Mouse (Mus musculus) olfactory bulb, adult 2 months (tissue): Measurements from ENCODE around the gene Atp5b. TPM values are rescaled to one million over a fixed set of nuclear protein-coding genes. Genes with fewer than 3 reads are reported as not detected.
"Not testable (repeated sequence)": the region's sequence is repeated elsewhere in the genome, so short reads cannot be mapped to it uniquely, and the experiment has no call there.

Experiments used
- H3K27ac ChIP-seq: fragments of 200-500 bp; 2 replicates; pipeline ENCODE4 v1.5.1; 2012; ENCODE audit warnings: low read depth, low read length; ENCODE audit not compliant: insufficient read depth
- H3K4me1 ChIP-seq: fragments of 200-500 bp; 2 replicates; pipeline ENCODE4 v1.6.1; 2012; ENCODE audit warnings: low read length; ENCODE audit not compliant: control insufficient read depth, insufficient read depth
- H3K4me3 ChIP-seq: fragments of 200-500 bp; 2 replicates; pipeline ENCODE4 v1.5.1; 2012; ENCODE audit warnings: mild to moderate bottlenecking, low read depth, low read length, moderate library complexity; ENCODE audit not compliant: insufficient read depth
- CTCF ChIP-seq: fragments of 200-500 bp; IDR thresholded peaks from 2 replicates; pipeline ENCODE4 v1.5.1; 2012; ENCODE audit warnings: low read depth, mild to moderate bottlenecking, low read length, moderate library complexity; ENCODE audit not compliant: insufficient read depth
- POLR2A ChIP-seq: fragments of 200-500 bp; IDR thresholded peaks from 2 replicates; pipeline ENCODE4 v1.6.1; 2012; ENCODE audit warnings: mild to moderate bottlenecking, low read depth, low read length, moderate library complexity; ENCODE audit not compliant: insufficient read depth
- WGBS: fragments of 180-500 bp; shearing (Covaris S2); methylation state at CpG from one replicate; pipeline ENCODE4 v1.1.7; 2018; 5-methylcytosine and 5-hydroxymethylcytosine counted together
- polyA plus RNA-seq: library from polyadenylated mRNA; stranded (reverse); fragments of >200 nt; gene quantifications from 2 replicates; pipeline ENCODE4 v1.2.4, GENCODE M21; 2012; ENCODE audit warnings: low replicate concordance; ENCODE audit not compliant: missing spikeins, insufficient read depth, insufficient read length

Gene Atp5b
- polyA plus RNA-seq, 1 experiment = 1,263 TPM

DNA sequence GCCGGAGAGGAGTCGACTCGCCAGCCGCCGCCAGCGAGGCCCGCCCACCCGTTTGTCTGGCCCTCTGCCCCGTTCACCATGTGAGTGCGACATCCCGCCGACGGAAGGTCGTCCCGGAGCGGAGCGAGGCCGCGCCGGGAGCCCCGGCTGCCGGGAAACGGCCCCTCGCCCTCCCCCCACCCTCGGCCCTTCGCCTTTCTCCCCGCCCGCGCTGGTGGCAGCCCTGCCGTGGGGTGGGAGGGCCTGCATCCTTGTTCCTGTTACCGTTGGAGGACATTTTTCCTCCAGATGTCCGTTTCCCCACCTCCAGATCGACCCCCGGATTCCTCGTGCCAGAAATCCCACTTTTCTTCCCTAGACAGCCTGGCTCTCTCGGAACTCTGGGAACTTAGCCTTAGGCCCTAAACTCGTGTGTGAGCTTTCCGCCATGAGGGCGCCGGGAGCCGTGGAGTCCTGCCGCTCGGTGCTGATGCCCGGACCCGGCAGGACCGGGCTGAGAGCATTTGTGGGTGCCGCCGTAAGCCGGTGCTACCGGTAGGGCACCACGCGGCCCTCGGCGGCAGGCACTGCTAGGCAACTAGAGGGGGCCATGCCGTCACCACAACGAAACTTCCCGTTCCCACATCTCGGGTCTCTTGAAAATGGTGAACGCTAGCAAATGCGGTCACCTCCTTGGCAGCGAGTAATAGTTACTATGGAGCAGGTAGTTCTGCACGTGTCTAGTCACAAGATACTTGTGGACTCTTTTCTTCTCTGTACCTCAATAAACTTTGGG, 23.7 kb upstream of the Atp5b start:
- WGBS = under 1% methylated on average over 62 of the region's 62 CpGs
- Histone ChIP-seq H3K27ac (peak overlapping the region; percentile 61), H3K4me1 (peaks cover 5% of the 10 kb centered on the region; the same call in 1 of the 2 replicates), H3K4me3 (peak overlapping the region; percentile 65)
- TF ChIP-seq CTCF (no peak), POLR2A (no peak)

DNA sequence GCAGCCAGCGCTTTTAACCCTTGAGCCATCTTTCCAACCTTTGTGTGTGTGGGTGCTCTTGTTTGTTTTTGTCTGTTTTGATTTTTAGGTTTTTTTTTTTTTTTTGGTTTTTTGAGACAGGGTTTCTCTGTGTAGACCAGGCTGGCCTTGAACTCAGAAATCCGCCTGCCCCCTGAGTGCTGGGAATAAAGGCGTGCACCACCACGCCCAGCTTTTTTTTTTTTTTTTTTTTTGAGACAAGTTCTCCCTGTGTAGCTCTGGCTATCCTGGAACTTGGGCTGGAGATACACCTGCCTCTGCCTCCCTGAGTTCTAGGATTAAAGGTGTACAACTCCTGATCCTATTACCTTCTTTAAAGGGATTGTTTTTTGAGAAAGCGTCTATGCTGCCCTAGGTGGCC, 22.0 kb upstream of the Atp5b start:
- H3K27ac ChIP-seq = no peak overlapping the region
- TF ChIP-seq POLR2A (no peak), CTCF (no peak)
- WGBS = 87% methylated on average over 5 of the region's 5 CpGs
- H3K4me3 ChIP-seq = no peak overlapping the region
- peaks cover 5% of the 10 kb centered on the region; the same call in 1 of the 2 replicates for H3K4me1 ChIP-seq

DNA sequence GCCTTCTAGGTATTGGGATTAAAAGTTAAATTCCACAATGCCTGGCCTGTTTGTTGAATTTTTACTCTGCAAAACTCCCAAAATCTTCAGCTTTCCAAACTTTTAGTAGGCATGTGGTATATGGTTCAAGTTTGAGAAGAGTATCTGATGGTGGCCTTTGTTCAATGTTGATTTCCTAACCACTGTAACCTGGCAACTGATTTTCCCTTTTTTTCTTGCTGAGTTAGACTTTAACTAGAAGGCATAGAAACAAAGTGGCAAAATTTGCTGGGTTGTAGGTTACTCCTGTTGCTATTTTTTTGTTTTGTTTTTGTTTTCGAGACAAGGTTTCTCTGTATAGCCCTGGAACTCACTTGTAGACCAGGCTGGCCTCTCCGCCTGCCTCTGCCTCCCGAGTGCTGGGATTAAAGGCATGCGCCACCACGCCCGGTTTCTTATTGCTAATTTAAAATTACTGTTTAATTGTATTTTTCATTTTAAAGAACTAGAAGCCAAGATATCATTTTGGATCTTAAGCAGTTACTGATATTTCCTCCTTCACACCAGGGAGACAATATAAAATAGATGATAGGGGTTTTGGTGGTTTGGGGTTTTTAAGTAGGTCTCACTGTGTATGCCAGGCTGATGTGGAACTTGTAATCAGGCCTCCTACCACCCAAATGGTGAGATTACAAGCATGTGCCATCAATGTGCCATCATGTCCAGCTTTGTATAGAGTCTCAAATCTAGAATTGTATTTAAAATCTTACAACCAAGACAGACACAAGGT, 20.7 kb upstream of the Atp5b start:
- 93% methylated on average over 6 of the region's 6 CpGs for WGBS
- Histone ChIP-seq H3K4me1 (peaks cover 5% of the 10 kb centered on the region; the same call in 1 of the 2 replicates), H3K27ac (no peak overlapping the region), H3K4me3 (no peak overlapping the region)
- no peak for TF ChIP-seq CTCF
- no peak for TF ChIP-seq POLR2A

DNA sequence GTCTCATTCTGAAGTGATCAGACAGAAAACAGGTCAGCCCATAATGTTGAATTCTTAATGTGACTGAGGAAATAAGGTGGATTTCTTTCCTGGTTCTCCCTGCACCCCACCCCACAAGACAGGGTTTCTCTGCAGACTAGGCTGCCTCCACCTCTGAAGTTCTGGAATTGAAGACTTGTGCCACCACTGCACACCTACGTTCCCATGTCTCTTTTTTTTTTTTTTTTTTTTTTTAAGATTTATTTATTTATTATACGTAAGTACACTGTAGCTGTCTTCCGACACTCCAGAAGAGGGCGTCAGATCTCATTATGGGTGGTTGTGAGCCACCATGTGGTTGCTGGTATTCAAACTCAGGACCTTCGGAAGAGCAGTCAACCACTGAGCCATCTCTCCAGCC, 17.0 kb upstream of the Atp5b start:
- Histone ChIP-seq H3K27ac (no peak overlapping the region), H3K4me3 (no peak overlapping the region), H3K4me1 (peaks cover 1% of the 10 kb centered on the region; the same call in 1 of the 2 replicates)
- TF ChIP-seq CTCF (no peak), POLR2A (no peak)
- WGBS = 63% methylated on average over 5 of the region's 5 CpGs

DNA sequence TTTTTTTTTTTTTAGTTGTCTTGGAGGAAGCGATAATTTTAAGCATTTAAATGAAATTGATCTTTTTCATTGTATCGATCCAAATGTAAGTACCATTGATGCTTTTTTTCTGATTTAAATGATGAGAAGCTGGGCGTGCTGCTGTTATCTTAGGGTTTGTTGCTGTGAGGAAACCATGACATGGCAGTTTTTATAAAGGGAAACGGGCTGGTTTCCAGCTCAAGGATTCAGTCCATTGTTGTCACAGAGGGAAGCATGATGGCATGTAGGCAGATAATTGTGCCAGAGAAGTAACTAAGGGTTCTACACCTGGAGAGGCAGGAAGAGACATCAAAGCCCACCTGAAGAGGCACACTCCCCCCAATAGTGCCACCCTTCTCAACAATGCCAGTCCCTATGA, 13.9 kb upstream of the Atp5b start:
- Histone ChIP-seq H3K4me1 (no peaks in the 10 kb centered on the region), H3K27ac (no peak overlapping the region), H3K4me3 (no peak overlapping the region)
- TF ChIP-seq POLR2A (no peak), CTCF (no peak)
- 83% methylated on average over 4 of the region's 4 CpGs for WGBS

DNA sequence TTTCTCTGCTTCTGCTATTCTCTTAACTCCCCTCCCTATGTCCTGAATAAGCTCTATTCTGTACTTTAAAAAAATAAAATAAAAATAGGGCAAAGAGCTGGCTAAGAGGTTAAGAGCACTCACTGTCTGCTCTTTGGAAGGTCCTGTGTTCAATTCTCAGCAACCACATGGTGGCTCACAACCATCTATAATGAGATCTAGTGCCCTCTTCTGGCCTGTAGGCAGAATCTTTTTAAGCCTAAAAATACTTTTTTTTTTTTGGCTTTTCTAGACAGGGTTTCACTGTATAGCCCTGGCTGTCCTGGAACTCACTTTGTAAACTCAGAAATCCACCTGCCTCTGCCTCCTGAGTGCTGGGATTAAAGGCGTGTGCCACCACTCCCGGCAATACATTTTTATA, 12.6 kb upstream of the Atp5b start:
- H3K27ac ChIP-seq, H3K4me3 ChIP-seq, H3K4me1 ChIP-seq: not testable (repeated sequence)
- WGBS = 96% methylated on average over 2 of the region's 2 CpGs

DNA sequence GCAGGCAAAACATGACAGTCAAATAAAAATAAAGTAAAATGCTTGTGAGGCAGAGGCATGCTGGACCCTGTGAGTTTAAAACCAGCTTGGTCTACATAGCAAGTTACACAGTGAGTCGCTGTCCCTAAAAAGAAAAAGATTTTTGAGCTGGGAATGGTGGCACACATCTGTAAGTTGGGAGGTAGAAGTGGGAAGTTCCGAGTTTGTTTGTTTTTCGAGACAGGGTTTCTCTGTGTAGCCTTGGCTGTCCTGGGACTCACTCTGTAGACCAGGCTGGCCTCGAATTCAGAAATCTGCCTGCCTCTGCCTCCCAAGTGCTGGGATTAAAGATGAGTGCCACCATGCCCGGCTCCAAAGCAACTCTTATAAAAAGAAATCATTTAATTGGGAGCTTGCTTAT, 4.8 kb upstream of the Atp5b start:
- not testable (repeated sequence) for H3K27ac ChIP-seq, H3K4me1 ChIP-seq, H3K4me3 ChIP-seq
- 91% methylated on average over 5 of the region's 5 CpGs for WGBS

DNA sequence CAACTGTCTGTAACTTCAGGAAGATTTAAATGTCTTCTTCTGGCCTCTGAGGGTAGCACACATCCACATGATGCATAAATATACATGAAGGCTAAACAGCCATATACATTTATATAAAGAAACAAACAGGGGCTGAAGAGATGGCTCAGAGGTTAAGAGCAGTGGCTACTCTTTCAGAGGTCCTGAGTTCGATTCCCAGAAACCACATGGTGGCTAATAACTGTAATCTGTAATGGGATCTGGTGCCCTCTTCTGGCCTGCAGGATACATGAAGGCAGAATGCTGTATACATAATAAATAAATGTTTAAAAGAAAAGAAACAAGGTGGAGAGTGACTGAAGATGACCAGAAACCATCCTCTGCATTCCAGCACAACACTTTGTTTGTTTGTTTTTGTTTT, 2.6 kb upstream of the Atp5b start:
- TF ChIP-seq POLR2A = no peak
- TF ChIP-seq CTCF = no peak
- Histone ChIP-seq H3K27ac (no peak overlapping the region), H3K4me3 (no peak overlapping the region), H3K4me1 (peaks cover 4% of the 10 kb centered on the region; the same call in 1 of the 2 replicates)
- 70% methylated on average over 1 of the region's 1 CpGs for WGBS

DNA sequence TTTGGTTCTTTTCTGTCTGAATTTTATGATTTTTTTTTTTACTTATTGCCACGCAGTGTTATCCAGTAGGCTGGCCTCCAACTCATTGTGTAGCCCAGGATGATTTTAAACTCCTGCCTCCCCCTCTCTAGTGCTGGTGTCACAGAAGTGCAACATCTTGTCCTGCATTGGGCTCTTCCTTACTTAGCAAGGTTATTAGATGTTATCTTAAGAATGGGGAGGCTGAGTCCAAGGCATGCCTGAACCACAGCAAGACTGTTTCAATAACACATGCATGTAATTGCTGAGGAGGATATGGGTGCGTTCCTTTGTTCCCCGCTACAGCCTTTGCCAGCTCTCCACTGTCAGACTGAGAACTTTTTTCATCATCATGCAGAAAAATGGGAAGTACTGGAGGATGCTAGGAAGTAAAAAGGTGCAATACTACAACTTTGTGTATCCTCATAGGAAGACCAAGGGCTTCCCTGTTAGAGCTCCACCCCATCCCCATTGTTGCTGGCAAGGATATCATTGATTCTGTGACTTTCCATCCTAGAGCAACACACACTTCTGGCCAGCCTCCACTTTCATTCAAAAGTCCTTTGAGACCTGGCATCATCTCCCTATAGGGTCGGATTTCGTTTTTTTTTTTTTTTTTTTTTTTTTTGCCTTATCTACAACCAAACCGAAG, 1.1 kb upstream of the Atp5b start:
- peaks cover 9% of the 10 kb centered on the region; the same call in 1 of the 2 replicates for H3K4me1 ChIP-seq
- H3K27ac ChIP-seq = peak overlapping the region; percentile 99; the same call in 1 of the 2 replicates
- TF ChIP-seq CTCF (no peak), POLR2A (no peak)
- no peak overlapping the region for H3K4me3 ChIP-seq
- WGBS = 25% methylated on average over 6 of the region's 6 CpGs
